Mouse (Mus musculus) spleen, adult 2 months (tissue): ENCODE measurements around the gene C1qtnf7. TPM values are rescaled to one million over a fixed set of nuclear protein-coding genes. Genes with fewer than 3 reads are reported as not detected.

Experiments used
- DNase-seq, 2 experiments: peaks; one replicate each; pipeline versions ENCODE4 v3.0.0 to v3.0.0-alpha.2; 2012 to 2021; ENCODE audit warnings: low spot score in 2 of 2, low read depth in 1 of 2
- H3K27ac ChIP-seq: fragments of 200-500 bp; 2 replicates; pipeline ENCODE4 v1.5.1; 2012; ENCODE audit warnings: low read length, inconsistent platforms; ENCODE audit not compliant: insufficient read depth
- H3K27me3 ChIP-seq: fragments of 200-500 bp; 2 replicates; pipeline ENCODE4 v1.6.1; 2012; ENCODE audit warnings: mild to moderate bottlenecking, moderate library complexity, low read length, inconsistent platforms; ENCODE audit not compliant: control insufficient read depth, insufficient read depth
- H3K36me3 ChIP-seq: fragments of 200-500 bp; 2 replicates; pipeline ENCODE4 v1.6.1; 2012; ENCODE audit warnings: mild to moderate bottlenecking, low read length, inconsistent platforms; ENCODE audit not compliant: control insufficient read depth, insufficient read depth
- H3K4me1 ChIP-seq: fragments of 200-500 bp; 2 replicates; pipeline ENCODE4 v1.6.1; 2011; ENCODE audit warnings: inconsistent platforms; ENCODE audit not compliant: control insufficient read depth, insufficient read depth, insufficient read length
- H3K4me3 ChIP-seq: fragments of 200-500 bp; 2 replicates; pipeline ENCODE4 v1.5.1; 2011; ENCODE audit warnings: mild to moderate bottlenecking, inconsistent platforms; ENCODE audit not compliant: insufficient read depth, insufficient read length; ENCODE audit errors: extremely low read depth
- CTCF ChIP-seq: fragments of 200-500 bp; IDR thresholded peaks from 2 replicates; pipeline ENCODE4 v1.5.1; 2011; ENCODE audit warnings: mild to moderate bottlenecking, inconsistent platforms; ENCODE audit not compliant: insufficient read depth, insufficient read length, insufficient replicate concordance; ENCODE audit errors: extremely low read depth
- POLR2A ChIP-seq: fragments of 200-500 bp; IDR thresholded peaks from 2 replicates; pipeline ENCODE4 v1.6.1; 2011; ENCODE audit warnings: low read depth, low read length, inconsistent platforms
- WGBS: fragments of 180-500 bp; shearing (Covaris S2); methylation state at CpG from one replicate; pipeline ENCODE4 v1.1.7; 2018; 5-methylcytosine and 5-hydroxymethylcytosine counted together
- polyA plus RNA-seq: library from polyadenylated mRNA; depleted of rRNA; stranded (reverse); fragments of >200 nt; gene quantifications from 2 replicates; pipeline ENCODE4 v1.2.3, GENCODE M21; 2012

Gene C1qtnf7
- polyA plus RNA-seq, 1 experiment = 4.8 TPM

DNA sequence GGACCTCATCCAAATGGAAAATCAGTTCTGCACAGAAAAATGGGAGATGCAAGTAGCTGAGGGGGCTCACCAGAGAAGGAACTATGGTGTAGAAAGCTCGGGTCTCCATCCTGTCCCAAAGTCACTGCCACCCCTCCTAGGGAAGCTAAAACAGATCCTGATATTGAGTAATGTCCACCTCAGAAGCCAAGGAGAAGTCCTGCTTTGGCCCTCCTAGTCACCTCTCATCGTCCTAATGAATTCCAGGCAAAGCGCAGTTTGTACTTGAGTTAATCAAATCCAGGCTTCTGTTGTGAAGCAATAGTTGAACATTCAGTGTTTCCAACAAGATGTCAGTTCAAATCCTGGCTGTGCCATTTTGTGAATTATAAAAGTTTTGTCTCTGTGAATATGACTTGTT is 87.2 kb downstream of the C1qtnf7 start:
- Histone ChIP-seq H3K4me3 (no peak overlapping the region), H3K4me1 (no peaks in the 10 kb centered on the region), H3K36me3 (no peaks in the 10 kb centered on the region), H3K27ac (no peak overlapping the region), H3K27me3 (no peaks in the 10 kb centered on the region)
- 93% methylated on average over 3 of the region's 3 CpGs for WGBS
- no peak for DNase-seq
- TF ChIP-seq POLR2A (no peak), CTCF (no peak)

DNA sequence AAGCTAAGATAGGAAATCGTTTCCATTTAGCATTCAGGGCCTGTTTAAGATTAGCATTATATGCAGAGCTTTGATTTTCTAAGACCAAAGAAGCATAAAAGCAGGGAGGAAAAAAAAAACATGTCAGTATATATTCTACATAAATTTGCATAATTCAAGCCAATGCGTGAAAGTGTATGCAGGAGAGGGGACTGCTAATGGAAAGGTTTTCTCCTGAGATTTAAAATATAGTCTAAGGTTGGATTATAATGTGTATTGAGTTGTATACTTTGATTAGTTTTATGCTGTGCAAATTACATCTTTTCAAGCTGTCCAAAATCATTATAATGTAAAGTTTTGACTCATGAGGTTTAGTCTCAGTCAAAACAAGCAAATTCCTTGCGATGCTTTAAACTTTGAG is 88.2 kb downstream of the C1qtnf7 start:
- Histone ChIP-seq H3K4me3 (no peak overlapping the region), H3K27ac (no peak overlapping the region), H3K36me3 (no peaks in the 10 kb centered on the region), H3K27me3 (no peaks in the 10 kb centered on the region), H3K4me1 (no peaks in the 10 kb centered on the region)
- TF ChIP-seq CTCF (no peak), POLR2A (no peak)
- no peak for DNase-seq
- 86% methylated on average over 3 of the region's 3 CpGs for WGBS

DNA sequence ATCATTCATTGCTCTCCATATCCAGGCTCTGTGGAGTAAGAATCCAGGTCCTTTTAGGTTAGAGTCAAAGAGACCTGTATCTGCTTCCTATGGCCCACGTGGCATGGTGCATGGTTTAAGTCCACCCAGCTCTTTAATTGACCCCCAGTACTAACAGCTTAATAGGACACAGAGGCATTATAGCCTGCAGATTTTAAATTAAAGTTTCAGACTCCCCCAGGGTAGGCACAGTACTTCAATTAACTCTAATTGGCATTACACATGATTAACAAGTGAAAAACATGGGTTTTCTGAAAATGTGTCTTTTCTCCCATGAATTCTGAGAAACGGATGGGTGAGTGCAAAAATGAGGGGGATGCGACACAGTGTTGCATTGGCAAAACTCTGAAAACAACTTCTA is 92.7 kb downstream of the C1qtnf7 start:
- no peak for DNase-seq
- no peaks in the 10 kb centered on the region for H3K36me3 ChIP-seq
- no peaks in the 10 kb centered on the region for H3K4me1 ChIP-seq
- TF ChIP-seq CTCF (no peak), POLR2A (no peak)
- no peak overlapping the region for H3K27ac ChIP-seq
- WGBS = 91% methylated on average over 3 of the region's 3 CpGs
- no peaks in the 10 kb centered on the region for H3K27me3 ChIP-seq
- no peak overlapping the region for H3K4me3 ChIP-seq

DNA sequence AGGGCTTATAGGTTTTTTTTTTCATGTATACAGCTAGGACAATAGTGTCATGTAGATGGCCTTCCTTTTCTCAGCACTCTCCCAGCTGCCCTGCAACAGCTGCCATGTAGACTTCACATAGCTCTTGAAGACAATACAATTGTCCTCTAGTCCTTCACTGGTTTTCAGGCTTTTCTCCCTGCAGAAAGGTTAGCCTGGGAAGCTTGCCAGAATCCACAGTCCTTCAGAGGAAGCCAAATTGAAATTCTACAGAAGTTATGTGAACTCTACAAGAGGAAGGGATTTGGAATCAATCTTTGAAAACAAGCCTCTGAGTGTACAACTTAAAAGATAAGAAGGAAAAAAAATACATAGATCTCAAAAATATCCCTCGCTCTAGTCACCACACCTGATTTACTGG is 94.4 kb downstream of the C1qtnf7 start:
- TF ChIP-seq CTCF (no peak), POLR2A (no peak)
- WGBS = 88% methylated on average over 1 of the region's 1 CpGs
- Histone ChIP-seq H3K27me3 (no peaks in the 10 kb centered on the region), H3K36me3 (no peaks in the 10 kb centered on the region), H3K4me3 (no peak overlapping the region), H3K4me1 (no peaks in the 10 kb centered on the region), H3K27ac (no peak overlapping the region)
- DNase-seq = no peak

DNA sequence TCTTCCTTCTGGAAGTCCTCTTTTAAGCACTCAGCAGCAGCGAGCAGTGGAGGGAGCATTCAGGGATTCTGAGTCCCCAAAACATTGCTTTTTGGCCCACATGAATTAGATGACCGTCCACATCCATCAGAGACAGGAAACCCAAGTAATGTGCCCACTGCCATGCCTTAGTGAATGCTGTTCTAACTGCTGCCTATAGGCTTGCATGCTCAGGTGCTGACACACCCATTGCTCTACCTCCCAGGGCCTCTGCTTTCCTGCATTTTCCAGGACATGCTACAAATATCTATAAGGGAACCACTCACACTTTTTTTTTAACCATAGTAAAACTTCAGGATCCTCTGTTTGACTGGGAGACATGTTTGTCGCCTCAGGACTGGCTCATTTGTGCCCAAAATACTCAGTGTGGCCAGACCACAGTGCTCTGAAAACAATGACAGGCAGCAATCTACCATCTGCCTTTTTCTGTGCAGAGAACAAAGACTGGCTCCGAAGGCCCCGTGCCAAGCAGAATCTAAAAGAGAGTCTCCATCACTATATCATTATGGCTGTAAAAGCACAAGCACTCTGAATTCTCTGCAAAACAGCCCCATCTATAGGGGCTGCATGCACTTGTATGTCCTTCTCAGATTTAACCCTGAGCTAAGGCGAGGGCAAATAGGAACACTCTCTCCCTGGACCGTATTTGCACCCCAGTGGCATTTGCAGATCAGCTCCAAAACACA is 106.4 kb downstream of the C1qtnf7 start:
- DNase-seq = no peak
- H3K4me1 ChIP-seq = no peaks in the 10 kb centered on the region
- H3K4me3 ChIP-seq = no peak overlapping the region
- no peak for TF ChIP-seq POLR2A
- TF ChIP-seq CTCF = no peak
- no peak overlapping the region for H3K27ac ChIP-seq
- 69% methylated on average over 7 of the region's 7 CpGs for WGBS
- no peaks in the 10 kb centered on the region for H3K27me3 ChIP-seq
- H3K36me3 ChIP-seq = no peaks in the 10 kb centered on the region

DNA sequence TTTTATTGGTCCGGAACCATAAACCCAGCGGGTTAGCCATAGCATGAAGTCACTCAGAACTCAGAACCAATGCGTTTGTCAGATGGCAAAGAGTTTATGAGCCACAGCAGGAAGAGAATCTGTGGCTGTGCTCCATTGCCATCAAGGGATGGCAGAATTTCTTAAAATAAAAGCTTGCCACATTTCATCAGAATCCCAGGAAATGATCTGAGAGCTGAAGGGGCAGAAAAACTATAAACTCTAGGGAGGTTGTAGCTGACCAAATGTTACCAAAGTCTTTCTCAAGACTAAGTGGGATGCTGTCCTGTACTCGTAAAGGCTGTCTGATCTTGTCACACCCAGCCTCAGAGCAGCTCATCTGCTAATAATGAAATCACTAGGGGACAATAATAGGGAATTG is 110.1 kb downstream of the C1qtnf7 start:
- no peak overlapping the region for H3K4me3 ChIP-seq
- DNase-seq = no peak
- WGBS = 89% methylated on average over 4 of the region's 4 CpGs
- H3K27me3 ChIP-seq = no peaks in the 10 kb centered on the region
- no peaks in the 10 kb centered on the region for H3K36me3 ChIP-seq
- H3K27ac ChIP-seq = no peak overlapping the region
- no peak for TF ChIP-seq CTCF
- no peak for TF ChIP-seq POLR2A
- no peaks in the 10 kb centered on the region for H3K4me1 ChIP-seq

DNA sequence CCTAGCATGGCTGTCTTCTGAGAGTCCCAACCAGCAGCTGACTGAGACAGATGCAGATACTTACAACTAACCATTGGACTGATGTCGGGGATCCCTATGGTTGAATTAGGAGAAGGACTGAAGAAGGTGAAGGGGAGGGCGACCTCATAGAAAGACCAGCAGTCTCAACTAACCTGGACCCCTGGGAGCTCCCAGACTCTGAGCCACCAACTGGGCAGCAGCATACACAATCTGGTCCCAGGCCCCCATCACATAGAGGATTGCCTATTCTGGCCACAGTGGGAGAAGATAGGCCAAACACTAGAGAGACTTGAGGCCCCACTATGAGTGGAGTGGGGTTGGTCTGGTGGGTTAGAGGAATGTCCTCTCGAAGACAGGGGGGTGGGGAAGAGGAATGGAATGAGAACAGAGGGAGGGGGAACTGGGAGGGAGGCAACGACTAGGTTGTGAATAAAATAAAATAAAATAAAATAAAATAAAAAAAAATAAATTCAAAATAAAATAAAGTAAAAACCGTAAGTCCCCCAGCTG is 118.8 kb downstream of the C1qtnf7 start:
- Histone ChIP-seq H3K4me1 (no peaks in the 10 kb centered on the region), H3K27ac (no peak overlapping the region), H3K36me3 (no peaks in the 10 kb centered on the region), H3K4me3 (no peak overlapping the region), H3K27me3 (no peaks in the 10 kb centered on the region)
- TF ChIP-seq CTCF (no peak), POLR2A (no peak)
- 82% methylated on average over 5 of the region's 5 CpGs for WGBS
- DNase-seq = no peak
